Mouse (Mus musculus) Muller cell, postnatal 12 days (primary cell): ENCODE measurements around the gene Abca1.

Experiments used
- DNase-seq: peaks from one replicate; pipeline ENCODE4 v3.0.0-alpha.2; 2015; ENCODE audit errors: inconsistent ontology term

Abca1 gene

DNA sequence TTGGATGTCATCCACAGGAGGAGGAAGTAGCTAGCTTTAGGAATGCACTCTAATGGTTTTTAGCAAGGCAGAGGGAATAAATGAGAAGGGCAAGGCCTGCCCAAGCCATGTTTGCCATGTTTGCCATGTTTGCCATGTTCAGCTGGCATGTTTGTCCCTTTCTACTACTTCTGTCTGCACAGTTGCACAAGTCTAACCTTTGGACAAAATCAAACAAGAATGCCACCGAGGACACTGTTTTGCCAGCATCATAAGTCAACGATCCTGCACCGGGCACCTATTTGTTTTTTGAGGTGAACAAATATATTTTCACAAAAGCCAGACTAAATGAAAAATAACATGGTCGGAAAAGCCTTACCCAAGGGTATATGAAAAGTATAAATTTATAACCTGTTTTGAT lies 149.8 kb downstream of the Abca1 start:
- no peak for DNase-seq

DNA sequence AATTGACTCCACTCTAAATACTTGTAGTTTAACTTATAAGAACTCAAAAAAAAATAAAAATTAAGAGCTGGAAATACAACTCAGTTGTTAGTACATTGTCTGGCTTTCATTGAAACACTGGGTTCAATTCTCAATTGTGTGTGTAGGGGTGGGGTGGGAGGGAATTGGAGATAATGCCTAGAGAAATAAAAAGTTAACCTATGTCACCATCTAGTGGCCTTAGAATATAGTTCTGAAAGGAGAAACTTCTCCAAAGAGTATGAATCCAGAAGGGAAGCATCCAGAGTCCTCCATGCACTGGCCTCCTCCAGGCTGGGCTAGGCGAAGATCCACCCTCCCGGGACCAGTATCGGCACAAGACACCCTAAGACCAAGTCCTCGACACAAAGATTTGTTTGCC lies 150.5 kb downstream of the Abca1 start:
- DNase-seq: no peak

- DNase-seq: no peak
Observed at GRCm38 (mm10) chr4:53000154-53000553, 159.5 kb downstream of the Abca1 start.

DNA sequence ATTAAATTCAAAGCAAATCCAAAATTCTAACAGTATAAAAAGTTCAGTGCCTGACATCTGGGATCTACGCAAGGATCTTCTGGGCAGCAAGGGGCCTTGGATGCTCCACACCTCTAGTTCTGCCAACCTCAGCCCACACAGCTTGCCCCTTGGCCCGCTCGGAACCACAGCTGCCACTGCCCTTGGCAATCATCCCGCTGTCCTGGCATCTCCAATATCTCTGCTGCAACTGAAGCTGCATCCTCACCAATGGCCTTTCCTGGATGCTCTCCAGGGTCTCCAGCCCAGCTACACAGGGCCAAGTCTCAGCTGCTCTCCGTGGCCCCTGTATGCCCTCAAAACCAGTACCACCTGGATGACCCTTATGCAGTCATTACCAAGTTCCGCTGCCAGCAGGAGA lies 160.2 kb downstream of the Abca1 start:
- DNase-seq: peak; percentile 79

GRCm38 (mm10) chr4:52989248-52989647 lies 170.4 kb downstream of the Abca1 start, which contains the start of gene Nipsnap3a:
Gene Nipsnap3a, plus strand, starts transcription at chr4:52989272.
- no peak for DNase-seq

GRCm38 (mm10) chr4:52986266-52986665 lies 173.4 kb downstream of the Abca1 start:
- DNase-seq: no peak

DNA sequence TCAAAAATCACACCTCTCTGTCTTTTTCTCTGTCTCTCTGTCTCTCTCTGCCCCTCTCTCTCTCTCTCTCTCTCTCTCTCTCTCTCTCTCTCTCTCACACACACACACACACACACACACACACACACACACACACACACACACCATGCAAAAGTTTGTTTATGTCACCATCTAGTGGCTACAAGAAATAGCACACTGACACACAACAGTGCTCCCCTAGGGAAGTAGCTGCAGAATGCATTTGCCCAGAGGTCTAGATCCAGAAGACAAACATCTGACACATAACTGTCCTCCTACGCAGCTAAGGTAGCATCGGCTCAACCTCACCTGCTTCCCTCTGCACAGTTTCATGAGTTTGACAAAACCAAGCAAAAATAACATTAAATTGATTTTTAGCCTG lies 174.5 kb downstream of the Abca1 start:
- DNase-seq: peak; percentile 33
